ENCODE assay signal across 8 mouse cellular contexts in genomic region chr4:32405149-32405882, GRCm38 (mm10).
DNase-seq lines count a peak whose midpoint lies in the region; ATAC-seq and TF ChIP-seq lines count a peak whose summit lies in the region.
"Had no signal": no experiment of that assay in that cellular context is flagged by ENCODE, and none has a peak within 500 bp of the region (broad histone marks: within the 10 kb centered on the region; RNA-seq: fewer than 3 reads in every experiment).

No protein-coding gene starts in this region.

- no peak overlapping the region for H3K4me2 ChIP-seq in midbrain, embryonic 13.5 days (replicated peaks)
- H3K4me2 ChIP-seq: liver, embryonic 13.5 days had no signal

- peak overlapping the region; percentile 59 for H3K27ac ChIP-seq in midbrain, embryonic 13.5 days
- H3K27ac ChIP-seq: liver, embryonic 13.5 days had no signal

- no peak overlapping the region for H3K9ac ChIP-seq in midbrain, embryonic 13.5 days (replicated peaks)
- H3K9ac ChIP-seq: liver, embryonic 13.5 days had no signal

- H3ac ChIP-seq in C2C12 (ENCODE audit: control insufficient read depth, insufficient read length, low read depth), result peak overlapping the region; percentile 59

- TF ChIP-seq CTCF in C2C12 (IDR thresholded peaks at IDR 0.05; ENCODE audit: control insufficient read depth, insufficient read depth, insufficient read length), result no peak

- no peaks in the 10 kb centered on the region for H3K9me3 ChIP-seq in midbrain, embryonic 13.5 days
- H3K9me3 ChIP-seq: liver, embryonic 13.5 days had no signal

- H3K4me3 ChIP-seq in C2C12 (ENCODE audit: insufficient read depth, poor library complexity, severe bottlenecking), result peak overlapping the region; percentile 16
- H3K4me3 ChIP-seq in midbrain, embryonic 13.5 days (replicated peaks), result no peak overlapping the region
- H3K4me3 ChIP-seq: liver, embryonic 13.5 days had no signal

- ATAC-seq in midbrain, embryonic 13.5 days, result peak; percentile 50; the same call in 1 of the 2 replicates

- WGBS in midbrain, embryonic 13.5 days, result 72% methylated on average over 17 of the region's 17 CpGs

- peaks cover 19% of the 10 kb centered on the region for H3K4me1 ChIP-seq in midbrain, embryonic 13.5 days (replicated peaks)
- H3K4me1 ChIP-seq: liver, embryonic 13.5 days had no signal

- DNase-seq in layer of hippocampus, adult 9-11 months, result peak; percentile 41
- DNase-seq in layer of hippocampus, postnatal 14 days (ENCODE audit: low spot score in 2 of 2), result no peak
- DNase-seq in Muller cell, postnatal 12 days (ENCODE audit: inconsistent ontology term), result peak; percentile 92
- DNase-seq in cerebellum, adult 11-12 months, result no peak
- DNase-seq in kidney, postnatal 36 days, result no peak
- DNase-seq: liver, embryonic 13.5 days had no signal

- no peaks in the 10 kb centered on the region for H3K36me3 ChIP-seq in C2C12 (ENCODE audit: control insufficient read depth, insufficient read depth)
- no peaks in the 10 kb centered on the region for H3K36me3 ChIP-seq in midbrain, embryonic 13.5 days
- H3K36me3 ChIP-seq: liver, embryonic 13.5 days had no signal

- H3K27me3 ChIP-seq in C2C12 (ENCODE audit: control insufficient read depth, insufficient read depth, insufficient read length), result no peaks in the 10 kb centered on the region
- no peaks in the 10 kb centered on the region for H3K27me3 ChIP-seq in midbrain, embryonic 13.5 days
- H3K27me3 ChIP-seq: liver, embryonic 13.5 days had no signal

- H3K79me3 ChIP-seq in C2C12 (ENCODE audit: low read depth), result no peaks in the 10 kb centered on the region

- H3K79me2 ChIP-seq in C2C12 (ENCODE audit: control insufficient read depth, insufficient read depth), result no peaks in the 10 kb centered on the region

TF ChIP-seq in C2C12, 6 proteins besides CTCF, POLR2A, EP300 and RAD21:
- peak; percentile 94 for TF ChIP-seq MYOD1 (IDR thresholded peaks at IDR 0.05; ENCODE audit: control insufficient read depth, insufficient read length, low read depth)
- TF ChIP-seq CEBPB (IDR thresholded peaks at IDR 0.05; ENCODE audit: low read depth), result peak; percentile 34
- TF ChIP-seq USF1 (IDR thresholded peaks at IDR 0.05; ENCODE audit: low read depth), result no peak
- peak; percentile 16 for TF ChIP-seq MAX (IDR thresholded peaks at IDR 0.05)
- TF ChIP-seq MYOG (IDR thresholded peaks at IDR 0.05; ENCODE audit: control insufficient read depth, extremely low read depth, insufficient read length), result no peak
- peak; percentile 85 for TF ChIP-seq FOSL1 (IDR thresholded peaks at IDR 0.05; ENCODE audit: insufficient read depth, low read length, poor library complexity, severe bottlenecking)
TF ChIP-seq in C2C12: peak in this region for 4.

Comparison
In these comparisons a context has a peak if more than half of its experiments do, and no peak if none do; other contexts are left out.
1. DNase-seq: peak in layer of hippocampus, adult 9-11 months (single experiment) and Muller cell, postnatal 12 days (single experiment); none in layer of hippocampus, postnatal 14 days (0 of 2), cerebellum, adult 11-12 months (single experiment) and kidney, postnatal 36 days (0 of 2).